Mouse (Mus musculus): ENCODE results near the gene Tox3. TPM values are rescaled to one million over a fixed set of nuclear protein-coding genes. Genes with fewer than 3 reads are reported as not detected.

Tox3 gene
- 4.2 and 5.4 TPM in 2 replicates for polyA plus RNA-seq (2015; fragmentation: Nextera tagmentation; extraction: Ambion mirVana)

GRCm38 (mm10) chr8:90348178-90348925 lies at the start of gene Tox3:
Gene Tox3, minus strand, starts transcription at chr8:90348343.
- H3K9ac ChIP-seq, result peak within 1 kb of the TSS; percentile 71
- peaks cover 13% of the 10 kb centered on the region for H3K27me3 ChIP-seq
- peak; percentile 55; the same call in 1 of the 2 replicates for ATAC-seq (ENCODE audit: insufficient number of reproducible peaks, low FRiP score, low TSS enrichment, low read depth)
- peak within 1 kb of the TSS; percentile 86 for H3K27ac ChIP-seq
- peak within 1 kb of the TSS; percentile 90 for H3K4me2 ChIP-seq
- peak within 1 kb of the TSS; percentile 69 for H3K4me3 ChIP-seq
- H3K36me3 ChIP-seq, result no peaks in the 10 kb centered on the region
- H3K9me3 ChIP-seq, result no peaks in the 10 kb centered on the region
- 3% methylated on average over 19 of the region's 89 CpGs for WGBS
- H3K4me1 ChIP-seq, result peaks cover 24% of the 10 kb centered on the region

- WGBS, result 88% methylated on average over 2 of the region's 2 CpGs
- no peaks in the 10 kb centered on the region for H3K9me3 ChIP-seq
- no peaks in the 10 kb centered on the region for H3K36me3 ChIP-seq
- H3K27ac ChIP-seq, result no peak overlapping the region
- H3K4me2 ChIP-seq, result no peak overlapping the region
- H3K4me1 ChIP-seq, result no peaks in the 10 kb centered on the region
- no peaks in the 10 kb centered on the region for H3K27me3 ChIP-seq
- ATAC-seq (ENCODE audit: insufficient number of reproducible peaks, low FRiP score, low TSS enrichment, low read depth), result no peak
- no peak overlapping the region for H3K4me3 ChIP-seq
- no peak overlapping the region for H3K9ac ChIP-seq
These were observed 44.5 kb upstream of the Tox3 start for GRCm38 (mm10) chr8:90392643-90393042.

- Histone ChIP-seq H3K4me2 (no peak overlapping the region), H3K4me3 (no peak overlapping the region), H3K27me3 (no peaks in the 10 kb centered on the region), H3K9ac (no peak overlapping the region), H3K36me3 (no peaks in the 10 kb centered on the region), H3K27ac (no peak overlapping the region), H3K4me1 (no peaks in the 10 kb centered on the region), H3K9me3 (no peaks in the 10 kb centered on the region)
- WGBS, result 66% methylated on average over 3 of the region's 3 CpGs
- ATAC-seq (ENCODE audit: insufficient number of reproducible peaks, low FRiP score, low TSS enrichment, low read depth), result no peak
These were observed 43.4 kb upstream of the Tox3 start for GRCm38 (mm10) chr8:90391483-90392074.

GRCm38 (mm10) chr8:90390827-90391226 lies 42.7 kb upstream of the Tox3 start:
- WGBS, result 94% methylated on average over 1 of the region's 1 CpGs
- no peak overlapping the region for H3K4me3 ChIP-seq
- no peak overlapping the region for H3K9ac ChIP-seq
- no peak overlapping the region for H3K4me2 ChIP-seq
- no peaks in the 10 kb centered on the region for H3K9me3 ChIP-seq
- H3K36me3 ChIP-seq, result no peaks in the 10 kb centered on the region
- H3K27me3 ChIP-seq, result no peaks in the 10 kb centered on the region
- H3K4me1 ChIP-seq, result no peaks in the 10 kb centered on the region
- no peak overlapping the region for H3K27ac ChIP-seq
- ATAC-seq (ENCODE audit: insufficient number of reproducible peaks, low FRiP score, low TSS enrichment, low read depth), result no peak

GRCm38 (mm10) chr8:90379064-90379463 lies 30.9 kb upstream of the Tox3 start:
- H3K9ac ChIP-seq, result no peak overlapping the region
- no peak overlapping the region for H3K4me3 ChIP-seq
- no peak overlapping the region for H3K27ac ChIP-seq
- no peaks in the 10 kb centered on the region for H3K9me3 ChIP-seq
- no peaks in the 10 kb centered on the region for H3K36me3 ChIP-seq
- no peaks in the 10 kb centered on the region for H3K4me1 ChIP-seq
- WGBS, result 90% methylated on average over 6 of the region's 6 CpGs
- H3K4me2 ChIP-seq, result no peak overlapping the region
- ATAC-seq (ENCODE audit: insufficient number of reproducible peaks, low FRiP score, low TSS enrichment, low read depth), result no peak
- no peaks in the 10 kb centered on the region for H3K27me3 ChIP-seq

- Histone ChIP-seq H3K36me3 (no peaks in the 10 kb centered on the region), H3K9ac (no peak overlapping the region), H3K4me1 (no peaks in the 10 kb centered on the region), H3K4me2 (no peak overlapping the region), H3K4me3 (no peak overlapping the region), H3K9me3 (no peaks in the 10 kb centered on the region), H3K27me3 (no peaks in the 10 kb centered on the region), H3K27ac (no peak overlapping the region)
- no peak for ATAC-seq (ENCODE audit: insufficient number of reproducible peaks, low FRiP score, low TSS enrichment, low read depth)
- WGBS, result 87% methylated on average over 3 of the region's 3 CpGs
These were observed 29.9 kb upstream of the Tox3 start for GRCm38 (mm10) chr8:90378036-90378435.

- no peak overlapping the region for H3K27ac ChIP-seq
- no peaks in the 10 kb centered on the region for H3K9me3 ChIP-seq
- 76% methylated on average over 10 of the region's 10 CpGs for WGBS
- no peaks in the 10 kb centered on the region for H3K36me3 ChIP-seq
- H3K4me2 ChIP-seq, result no peak overlapping the region
- no peak overlapping the region for H3K9ac ChIP-seq
- H3K4me1 ChIP-seq, result no peaks in the 10 kb centered on the region
- no peak overlapping the region for H3K4me3 ChIP-seq
- no peak for ATAC-seq (ENCODE audit: insufficient number of reproducible peaks, low FRiP score, low TSS enrichment, low read depth)
- no peaks in the 10 kb centered on the region for H3K27me3 ChIP-seq
These were observed 23.6 kb upstream of the Tox3 start for GRCm38 (mm10) chr8:90371611-90372222.

GRCm38 (mm10) chr8:90369876-90370275 lies 21.7 kb upstream of the Tox3 start:
- H3K9me3 ChIP-seq, result no peaks in the 10 kb centered on the region
- H3K9ac ChIP-seq, result no peak overlapping the region
- no peak for ATAC-seq (ENCODE audit: insufficient number of reproducible peaks, low FRiP score, low TSS enrichment, low read depth)
- H3K36me3 ChIP-seq, result no peaks in the 10 kb centered on the region
- no peak overlapping the region for H3K4me2 ChIP-seq
- no peak overlapping the region for H3K4me3 ChIP-seq
- H3K27me3 ChIP-seq, result no peaks in the 10 kb centered on the region
- no peaks in the 10 kb centered on the region for H3K4me1 ChIP-seq
- H3K27ac ChIP-seq, result no peak overlapping the region
- WGBS, result 33% methylated on average over 3 of the region's 3 CpGs

GRCm38 (mm10) chr8:90356729-90357128 lies 8.6 kb upstream of the Tox3 start:
- 61% methylated on average over 3 of the region's 3 CpGs for WGBS
- Histone ChIP-seq H3K36me3 (no peaks in the 10 kb centered on the region), H3K9ac (no peak overlapping the region), H3K27ac (no peak overlapping the region), H3K27me3 (no peaks in the 10 kb centered on the region), H3K9me3 (no peaks in the 10 kb centered on the region), H3K4me1 (no peaks in the 10 kb centered on the region), H3K4me2 (no peak overlapping the region), H3K4me3 (no peak overlapping the region)
- ATAC-seq (ENCODE audit: insufficient number of reproducible peaks, low FRiP score, low TSS enrichment, low read depth), result no peak

- H3K9ac ChIP-seq, result no peak overlapping the region
- peaks cover 5% of the 10 kb centered on the region; the same call in 1 of the 2 replicates for H3K27me3 ChIP-seq
- H3K36me3 ChIP-seq, result no peaks in the 10 kb centered on the region
- no peak for ATAC-seq (ENCODE audit: insufficient number of reproducible peaks, low FRiP score, low TSS enrichment, low read depth)
- H3K27ac ChIP-seq, result no peak overlapping the region
- H3K9me3 ChIP-seq, result no peaks in the 10 kb centered on the region
- H3K4me2 ChIP-seq, result no peak overlapping the region
- no peaks in the 10 kb centered on the region for H3K4me1 ChIP-seq
- H3K4me3 ChIP-seq, result no peak overlapping the region
- 86% methylated on average over 3 of the region's 3 CpGs for WGBS
These were observed 6.6 kb upstream of the Tox3 start for GRCm38 (mm10) chr8:90354782-90355181.

GRCm38 (mm10) chr8:90353960-90354540 lies 5.9 kb upstream of the Tox3 start:
- Histone ChIP-seq H3K9ac (no peak overlapping the region), H3K9me3 (no peaks in the 10 kb centered on the region), H3K4me3 (no peak overlapping the region), H3K27ac (no peak overlapping the region), H3K4me1 (no peaks in the 10 kb centered on the region), H3K27me3 (peaks cover 5% of the 10 kb centered on the region; the same call in 1 of the 2 replicates), H3K36me3 (no peaks in the 10 kb centered on the region), H3K4me2 (no peak overlapping the region)
- 62% methylated on average over 16 of the region's 16 CpGs for WGBS
- ATAC-seq (ENCODE audit: insufficient number of reproducible peaks, low FRiP score, low TSS enrichment, low read depth), result no peak

GRCm38 (mm10) chr8:90353499-90353898 lies 5.4 kb upstream of the Tox3 start:
- H3K27ac ChIP-seq, result no peak overlapping the region
- H3K4me3 ChIP-seq, result no peak overlapping the region
- no peak overlapping the region for H3K9ac ChIP-seq
- no peak for ATAC-seq (ENCODE audit: insufficient number of reproducible peaks, low FRiP score, low TSS enrichment, low read depth)
- H3K9me3 ChIP-seq, result no peaks in the 10 kb centered on the region
- H3K4me1 ChIP-seq, result peaks cover 4% of the 10 kb centered on the region
- H3K4me2 ChIP-seq, result no peak overlapping the region
- 74% methylated on average over 2 of the region's 2 CpGs for WGBS
- no peaks in the 10 kb centered on the region for H3K36me3 ChIP-seq
- peaks cover 5% of the 10 kb centered on the region; the same call in 1 of the 2 replicates for H3K27me3 ChIP-seq

Measured in limb, embryonic 15.5 days (tissue).